ENCODE assay signal across 27 mouse cellular contexts in genomic region chr1:162312621-162313020, GRCm38 (mm10).
DNase-seq lines count a peak whose midpoint lies in the region; ATAC-seq lines count a peak whose summit lies in the region.
"Had no signal": no experiment of that assay in that cellular context is flagged by ENCODE, and none has a peak within 500 bp of the region (broad histone marks: within the 10 kb centered on the region; RNA-seq: fewer than 3 reads in every experiment).

No protein-coding gene starts in this region.

- no peaks in the 10 kb centered on the region for H3K36me3 ChIP-seq in heart, embryonic 10.5 days
- no peaks in the 10 kb centered on the region for H3K36me3 ChIP-seq in heart, embryonic 11.5 days (ENCODE audit: control insufficient read depth, insufficient read depth, low read length)
- no peaks in the 10 kb centered on the region for H3K36me3 ChIP-seq in embryonic facial prominence, embryonic 13.5 days
- no peaks in the 10 kb centered on the region for H3K36me3 ChIP-seq in limb, embryonic 13.5 days
- H3K36me3 ChIP-seq: heart, embryonic 13.5 days; hindbrain, embryonic 12.5 days; kidney, embryonic 15.5 days; midbrain, embryonic 15.5 days; neural tube, embryonic 12.5 days; stomach, embryonic 15.5 days had no signal

- H3K4me1 ChIP-seq in heart, embryonic 10.5 days = peaks cover 4% of the 10 kb centered on the region; the same call in 1 of the 2 replicates
- H3K4me1 ChIP-seq in heart, embryonic 11.5 days (ENCODE audit: control insufficient read depth, insufficient read depth, low read length) = no peaks in the 10 kb centered on the region
- H3K4me1 ChIP-seq in embryonic facial prominence, embryonic 13.5 days = peaks cover 39% of the 10 kb centered on the region
- H3K4me1 ChIP-seq in limb, embryonic 13.5 days = peaks cover 42% of the 10 kb centered on the region
- H3K4me1 ChIP-seq: hindbrain, embryonic 12.5 days; stomach, embryonic 15.5 days had no signal

- DNase-seq in heart, embryonic 10.5 days (ENCODE audit: low spot score) = peak; percentile 30
- peak; percentile 77 for DNase-seq in NIH3T3 (ENCODE audit: low read depth)
- DNase-seq in spleen, postnatal 4 days (ENCODE audit: low spot score in 2 of 2) = no peak
- DNase-seq in urinary bladder, postnatal 14 days (ENCODE audit: low spot score) = no peak
- DNase-seq: adrenal gland, postnatal 10 days; cerebellum, adult 2 months; cerebellum, postnatal 36 days; heart, postnatal 14 days; kidney, adult 11 months; lung, embryonic 14.5 days; lung, postnatal 36 days; right cerebral cortex, postnatal 25 days; spleen, adult 18-20 months; thymus, adult 2 months; thymus, postnatal 4 days had no signal

- H3K9me3 ChIP-seq in heart, embryonic 10.5 days = no peaks in the 10 kb centered on the region
- no peaks in the 10 kb centered on the region for H3K9me3 ChIP-seq in heart, embryonic 11.5 days (replicated peaks; ENCODE audit: control insufficient read depth, low read length)
- H3K9me3 ChIP-seq in embryonic facial prominence, embryonic 13.5 days = no peaks in the 10 kb centered on the region
- no peaks in the 10 kb centered on the region for H3K9me3 ChIP-seq in limb, embryonic 13.5 days
- H3K9me3 ChIP-seq: heart, embryonic 13.5 days; hindbrain, embryonic 12.5 days; kidney, embryonic 15.5 days; megakaryocyte, embryonic 14.5 days; midbrain, embryonic 15.5 days; neural tube, embryonic 12.5 days; stomach, embryonic 15.5 days had no signal

- H3K9ac ChIP-seq in heart, embryonic 11.5 days (ENCODE audit: low read depth, low read length) = no peak overlapping the region
- 0 out of 2 replicates have a peak overlapping the region, but pooled peaks have one; percentile 1 for H3K9ac ChIP-seq in embryonic facial prominence, embryonic 13.5 days
- no peak overlapping the region for H3K9ac ChIP-seq in limb, embryonic 13.5 days
- H3K9ac ChIP-seq: hindbrain, embryonic 12.5 days; kidney, embryonic 15.5 days; liver, embryonic 14.5 days; midbrain, embryonic 15.5 days; neural tube, embryonic 12.5 days; stomach, embryonic 15.5 days had no signal

- no peak for ATAC-seq in heart, embryonic 11.5 days (replicated peaks; ENCODE audit: insufficient number of reproducible peaks, low FRiP score, low TSS enrichment)
- no peak for ATAC-seq in embryonic facial prominence, embryonic 13.5 days (ENCODE audit: insufficient number of reproducible peaks, insufficient read depth, low FRiP score, low TSS enrichment, low read depth)
- ATAC-seq in limb, embryonic 13.5 days (ENCODE audit: low FRiP score, low read depth) = no peak

- peak overlapping the region; percentile 64; the same call in 1 of the 2 replicates for H3K27ac ChIP-seq in heart, embryonic 10.5 days
- no peak overlapping the region for H3K27ac ChIP-seq in heart, embryonic 11.5 days (ENCODE audit: low read depth, low read length)
- peak overlapping the region; percentile 76 for H3K27ac ChIP-seq in embryonic facial prominence, embryonic 13.5 days
- peak overlapping the region; percentile 53 for H3K27ac ChIP-seq in limb, embryonic 13.5 days
- H3K27ac ChIP-seq: heart, embryonic 13.5 days; left cerebral cortex, adult 2 months; liver, embryonic 14.5 days; neural tube, embryonic 12.5 days had no signal

- WGBS in heart, embryonic 10.5 days = 73% methylated on average over 2 of the region's 2 CpGs
- WGBS in heart, embryonic 11.5 days (ENCODE audit: insufficient replicate concordance) = 80% methylated on average over 2 of the region's 2 CpGs
- WGBS in embryonic facial prominence, embryonic 13.5 days = 27% methylated on average over 2 of the region's 2 CpGs
- WGBS in limb, embryonic 13.5 days = 41% methylated on average over 2 of the region's 2 CpGs

- H3K27me3 ChIP-seq in heart, embryonic 10.5 days (ENCODE audit: insufficient read depth, poor library complexity, severe bottlenecking) = no peaks in the 10 kb centered on the region
- H3K27me3 ChIP-seq in heart, embryonic 11.5 days (ENCODE audit: control insufficient read depth, insufficient read depth, low read length) = no peaks in the 10 kb centered on the region
- H3K27me3 ChIP-seq in embryonic facial prominence, embryonic 13.5 days = no peaks in the 10 kb centered on the region
- no peaks in the 10 kb centered on the region for H3K27me3 ChIP-seq in limb, embryonic 13.5 days
- H3K27me3 ChIP-seq: heart, embryonic 13.5 days; hindbrain, embryonic 12.5 days; kidney, embryonic 15.5 days; midbrain, embryonic 15.5 days; neural tube, embryonic 12.5 days; stomach, embryonic 15.5 days had no signal

- no peak overlapping the region for H3K4me2 ChIP-seq in heart, embryonic 11.5 days
- no peak overlapping the region for H3K4me2 ChIP-seq in embryonic facial prominence, embryonic 13.5 days
- no peak overlapping the region for H3K4me2 ChIP-seq in limb, embryonic 13.5 days (replicated peaks)
- H3K4me2 ChIP-seq: kidney, embryonic 15.5 days had no signal

- no peak overlapping the region for H3K4me3 ChIP-seq in heart, embryonic 10.5 days
- no peak overlapping the region for H3K4me3 ChIP-seq in heart, embryonic 11.5 days (ENCODE audit: low read depth, low read length)
- H3K4me3 ChIP-seq in embryonic facial prominence, embryonic 13.5 days = no peak overlapping the region
- H3K4me3 ChIP-seq in limb, embryonic 13.5 days = no peak overlapping the region
- H3K4me3 ChIP-seq: hindbrain, embryonic 12.5 days; kidney, embryonic 15.5 days; left cerebral cortex, adult 2 months; megakaryocyte, embryonic 14.5 days; midbrain, embryonic 15.5 days; neural tube, embryonic 12.5 days had no signal

Comparison
In these comparisons a context has a peak if more than half of its experiments do, and no peak if none do; other contexts are left out.
1. DNase-seq: peak in heart, embryonic 10.5 days (single experiment) and NIH3T3 (single experiment); none in spleen, postnatal 4 days (0 of 2) and urinary bladder, postnatal 14 days (single experiment).